In genomic region chr16:33829842-33830511, GRCm38 (mm10) we compare ENCODE assay signal across 8 mouse cellular contexts. TPM values are rescaled to one million over a fixed set of nuclear protein-coding genes. Genes with fewer than 3 reads are reported as not detected.
A peak's percentile ranks its signal among the peaks of the same experiment; 100 is the strongest.
DNase-seq lines count a peak whose midpoint lies in the region; ATAC-seq and TF ChIP-seq lines count a peak whose summit lies in the region.

No protein-coding gene starts in this region.

- peak; percentile 41 for ATAC-seq in activated CD4-positive, CD25-positive, alpha-beta regulatory T cell, adult 4 months
- ATAC-seq in neural tube, embryonic 13.5 days (ENCODE audit: low read depth): peak; percentile 66

- no peaks in the 10 kb centered on the region for H3K27me3 ChIP-seq in heart, embryonic 10.5 days (ENCODE audit: insufficient read depth, poor library complexity, severe bottlenecking)
- H3K27me3 ChIP-seq in kidney, adult 2 months (replicated peaks; ENCODE audit: control insufficient read depth, insufficient read depth, low read length): no peaks in the 10 kb centered on the region
- peaks cover 73% of the 10 kb centered on the region for H3K27me3 ChIP-seq in neural tube, embryonic 13.5 days

- H3K4me1 ChIP-seq in heart, embryonic 10.5 days: peaks cover 39% of the 10 kb centered on the region
- H3K4me1 ChIP-seq in kidney, adult 2 months (ENCODE audit: control insufficient read depth, insufficient read depth, low read length): peaks cover 11% of the 10 kb centered on the region; the same call in 1 of the 2 replicates
- peaks cover 42% of the 10 kb centered on the region for H3K4me1 ChIP-seq in neural tube, embryonic 13.5 days (replicated peaks)

- peak overlapping the region; percentile 88 for H3K4me3 ChIP-seq in heart, embryonic 10.5 days
- H3K4me3 ChIP-seq in kidney, adult 2 months (ENCODE audit: insufficient read depth, low read depth, low read length): peak overlapping the region; percentile 71
- peak overlapping the region; percentile 68 for H3K4me3 ChIP-seq in neural tube, embryonic 13.5 days

- DNase-seq in CD4-positive helper T cell, adult 2 months (ENCODE audit: low read depth, low spot score): peak; percentile 37
- peak; percentile 76 for DNase-seq in embryo, embryonic 11 days
- DNase-seq in heart, embryonic 10.5 days (ENCODE audit: low spot score): no peak
- DNase-seq in kidney, adult 2 months: peak; percentile 63
- peak; percentile 62 to 69 for DNase-seq in lung, adult 18-20 months
- DNase-seq in yolk sac, embryonic 10.5 days (ENCODE audit: low spot score): peak; percentile 67

- H3K4me2 ChIP-seq in neural tube, embryonic 13.5 days: peak overlapping the region; percentile 98

- peak overlapping the region; percentile 94 for H3K27ac ChIP-seq in heart, embryonic 10.5 days
- H3K27ac ChIP-seq in kidney, adult 2 months (ENCODE audit: insufficient read depth, low read depth, low read length): peak overlapping the region; percentile 33
- H3K27ac ChIP-seq in neural tube, embryonic 13.5 days (replicated peaks): peak overlapping the region; percentile 65

- no peaks in the 10 kb centered on the region for H3K9me3 ChIP-seq in heart, embryonic 10.5 days
- H3K9me3 ChIP-seq in neural tube, embryonic 13.5 days: no peaks in the 10 kb centered on the region

- WGBS in heart, embryonic 10.5 days: 1% methylated on average over 75 of the region's 76 CpGs
- WGBS in kidney, adult 2 months: under 1% methylated on average over 75 of the region's 76 CpGs
- under 1% methylated on average over 75 of the region's 76 CpGs for WGBS in neural tube, embryonic 13.5 days

- peak overlapping the region; percentile 75 for H3K9ac ChIP-seq in neural tube, embryonic 13.5 days

- no peaks in the 10 kb centered on the region for H3K36me3 ChIP-seq in heart, embryonic 10.5 days
- no peaks in the 10 kb centered on the region for H3K36me3 ChIP-seq in kidney, adult 2 months (ENCODE audit: control insufficient read depth, insufficient read depth, low read length)
- no peaks in the 10 kb centered on the region for H3K36me3 ChIP-seq in neural tube, embryonic 13.5 days

- no peak for TF ChIP-seq CTCF in kidney, adult 2 months (conservative IDR thresholded peaks at IDR 0.05; ENCODE audit: insufficient read depth, insufficient read length, low read depth, low read length)

- no peak for TF ChIP-seq POLR2A in kidney, adult 2 months (IDR thresholded peaks at IDR 0.05; ENCODE audit: low read depth, low read length)

RNA-seq across cellular contexts. Expression of gene Itgb5, which starts 0.5 kb away (rescaled TPM):
- 1 to 10 TPM in 1 of 2 experiments, under 1 TPM in 1; 0.85 to 1.6 TPM for polyA plus RNA-seq in activated CD4-positive, CD25-positive, alpha-beta regulatory T cell, adult 4 months (2017; shearing (Covaris generic))
- polyA plus RNA-seq in heart, embryonic 10.5 days (2016; fragmentation: Nextera tagmentation; extraction: Ambion mirVana): 35.0 and 37.3 TPM in 2 replicates
- polyA plus RNA-seq in kidney, adult 2 months (2012; rRNA removed): 145 TPM in 2 replicates
- polyA plus RNA-seq in neural tube, embryonic 13.5 days (2015; fragmentation: Nextera tagmentation; extraction: Ambion mirVana): 21.1 and 23.1 TPM in 2 replicates

RNA-seq across cellular contexts. Expression of gene Muc13, which starts 36.1 kb away (rescaled TPM):
- polyA plus RNA-seq in activated CD4-positive, CD25-positive, alpha-beta regulatory T cell, adult 4 months (2017; shearing (Covaris generic)): 1 to 10 TPM in 1 of 2 experiments, under 1 TPM in 1; 0.41 to 1.3 TPM
- 0.36 and 1.7 TPM in 2 replicates for polyA plus RNA-seq in heart, embryonic 10.5 days (2016; fragmentation: Nextera tagmentation; extraction: Ambion mirVana)
- 0.10 and 0.11 TPM in 2 replicates for polyA plus RNA-seq in kidney, adult 2 months (2012; rRNA removed)
- 0.22 TPM in 1 of 2 replicates, not detected in the other for polyA plus RNA-seq in neural tube, embryonic 13.5 days (2015; fragmentation: Nextera tagmentation; extraction: Ambion mirVana)

Comparison
In these comparisons a context has a peak if more than half of its experiments do, and no peak if none do; other contexts are left out.
1. H3K27ac ChIP-seq: peak in every context shown above with its lines; median percentile 94 in heart, embryonic 10.5 days; 65 in neural tube, embryonic 13.5 days; 33 in kidney, adult 2 months.